Mouse (Mus musculus): ENCODE data around the gene Olfr1277. TPM values are rescaled to one million over a fixed set of nuclear protein-coding genes. Genes with fewer than 3 reads are reported as not detected.

Gene Olfr1277
- not detected for polyA plus RNA-seq (2015; fragmentation: Illumina TruSeq; extraction: RNeasy Lipid Tissue Mini Kit (QIAGEN cat#74804); ENCODE audit: insufficient read depth, low read depth, low replicate concordance)

DNA sequence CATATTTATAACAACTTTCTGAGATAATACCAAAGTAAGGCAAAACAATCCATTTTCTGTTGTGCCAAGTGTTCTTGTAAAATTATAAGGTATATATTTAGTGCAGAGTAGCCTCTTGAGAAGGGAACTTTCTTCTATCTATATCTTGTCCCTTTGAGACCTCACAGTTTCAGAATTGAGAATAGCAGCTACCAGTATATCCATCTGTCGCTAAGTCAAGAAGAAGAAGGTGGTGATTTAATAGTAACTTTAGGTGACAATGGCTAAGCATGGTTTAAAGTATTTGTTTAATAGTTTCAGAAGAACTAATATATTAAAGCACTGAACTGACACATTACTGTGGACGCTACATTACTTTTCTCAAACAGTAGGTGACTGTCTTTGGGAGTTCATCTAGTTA lies at the start of gene Olfr1277:
Gene Olfr1277, minus strand, starts transcription at position 101 of the 400 bp plus-strand sequence.

DNA sequence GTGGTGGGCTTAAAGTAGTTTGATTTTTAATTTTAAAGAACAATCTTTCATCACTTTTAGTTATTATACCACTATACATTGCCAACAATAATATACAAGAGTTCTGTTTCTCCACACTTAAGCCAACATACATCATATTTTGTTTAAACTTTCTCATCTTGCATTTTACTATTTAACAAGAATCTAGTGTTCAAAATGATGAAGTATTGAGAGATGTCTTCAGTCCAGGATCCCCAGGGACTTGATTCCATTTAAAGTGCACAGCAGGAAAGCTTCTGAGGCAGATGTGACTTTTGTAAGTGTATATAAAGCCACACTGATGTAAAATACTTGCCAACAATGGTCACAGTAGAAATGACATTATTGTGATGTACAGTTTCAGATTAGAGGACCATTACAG lies 39.8 kb upstream of the Olfr1277 start, which contains the start of gene Olfr1280:
Gene Olfr1280, plus strand, starts transcription at position 301 of the 400 bp plus-strand sequence.

DNA sequence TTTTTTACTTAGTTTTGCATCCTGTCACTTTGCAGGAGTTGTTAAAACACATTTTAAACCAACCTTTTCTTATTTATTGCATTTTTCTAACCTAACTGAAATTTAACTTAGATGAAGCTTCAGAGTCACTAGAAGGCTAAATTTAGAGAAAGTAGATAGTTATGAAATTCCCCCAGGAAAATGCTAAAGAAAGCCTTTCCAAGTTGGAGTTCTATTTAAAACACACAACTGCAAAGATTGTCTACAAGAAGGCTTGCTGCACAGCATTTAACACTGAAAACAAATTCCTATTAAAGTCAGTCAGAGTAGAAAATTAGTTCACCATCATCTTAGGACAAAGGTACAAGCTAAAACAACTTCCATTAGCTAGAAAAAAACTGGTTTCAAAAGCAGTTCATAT lies 26.5 kb upstream of the Olfr1277 start, which contains the start of gene Olfr1279:
Gene Olfr1279, plus strand, starts transcription at position 262 of the 400 bp plus-strand sequence.

DNA sequence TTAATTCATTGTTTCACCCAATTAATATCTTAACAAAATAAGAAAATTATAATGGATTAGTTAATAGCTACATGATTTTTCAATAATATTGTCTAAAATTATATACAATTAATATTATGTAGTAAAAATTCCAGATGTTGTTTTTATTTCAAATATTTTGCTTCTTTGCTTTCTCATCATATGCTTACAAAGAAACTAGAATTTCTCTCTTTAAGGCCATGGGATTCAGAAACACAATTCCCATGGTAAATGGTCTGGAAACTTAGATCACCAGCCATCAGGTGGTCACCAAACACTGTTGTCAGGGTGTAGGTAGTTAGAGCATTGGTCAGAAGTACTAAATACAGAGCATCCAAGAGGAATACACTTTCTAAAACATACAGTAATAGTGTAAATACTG lies 15.9 kb upstream of the Olfr1277 start, which contains the start of gene Olfr1278:
Gene Olfr1278, plus strand, starts transcription at position 301 of the 400 bp plus-strand sequence.

DNA sequence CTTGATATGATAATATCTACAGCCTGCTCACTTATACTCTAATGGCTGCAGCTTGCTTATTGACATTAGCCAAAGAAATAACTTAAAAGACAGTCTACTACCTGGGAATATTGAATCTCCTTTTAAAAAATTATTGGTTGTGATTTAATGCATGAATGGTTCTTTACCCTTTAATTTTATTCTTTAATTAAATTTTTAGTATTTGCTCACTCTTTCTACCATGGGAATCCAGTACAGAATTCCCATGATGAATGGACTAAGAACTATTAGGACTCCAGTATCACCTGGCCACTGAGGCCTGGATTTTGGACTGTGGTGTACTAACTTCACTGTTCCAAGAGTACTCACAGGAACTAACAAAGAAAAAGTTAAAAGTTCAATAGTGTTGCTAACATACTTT lies 19.7 kb downstream of the Olfr1277 start, which contains the start of gene Olfr1276:
Gene Olfr1276, plus strand, starts transcription at position 301 of the 400 bp plus-strand sequence.

DNA sequence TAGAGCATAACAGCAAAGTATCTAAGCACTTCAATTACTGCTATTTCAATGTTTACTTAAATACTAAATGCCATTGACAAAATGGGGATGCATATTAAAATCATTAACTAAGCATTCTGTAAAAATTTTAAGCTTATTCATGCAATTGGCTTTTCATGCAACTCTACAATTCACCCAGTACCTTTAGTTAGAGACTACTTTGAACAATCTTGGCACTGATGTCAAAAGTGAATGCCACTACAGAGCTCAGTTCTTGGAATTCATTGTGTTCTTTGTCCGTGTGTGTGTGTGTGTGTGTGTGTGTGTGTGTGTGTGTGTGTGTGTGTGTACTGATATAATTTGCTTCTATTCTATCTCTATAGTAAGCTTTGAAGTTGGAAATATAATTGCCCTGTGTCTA lies 38.7 kb downstream of the Olfr1277 start, which contains the start of gene Olfr1275:
Gene Olfr1275, minus strand, starts transcription at position 101 of the 400 bp plus-strand sequence.

DNA sequence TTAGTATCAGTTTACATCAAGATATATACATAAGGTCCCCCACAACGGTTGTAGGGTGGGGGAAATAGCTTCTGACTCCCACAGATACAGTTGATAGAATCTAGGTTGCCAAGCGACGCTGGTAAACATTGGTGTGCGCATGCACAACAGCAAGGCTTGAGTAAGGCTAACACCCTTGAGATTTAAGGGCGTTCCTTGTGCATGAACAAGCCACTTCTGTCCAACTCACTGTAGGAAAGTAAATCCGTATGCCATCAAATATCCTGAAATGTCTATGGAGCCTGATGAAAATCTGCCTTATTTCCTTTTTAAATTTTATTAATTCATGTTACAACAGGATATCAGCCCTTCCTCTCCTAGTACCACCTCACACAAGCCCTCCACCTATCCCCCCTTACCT lies 44.4 kb downstream of the Olfr1277 start, which contains the start of gene 4930430A15Rik:
Gene 4930430A15Rik, minus strand, starts transcription at position 101 of the 400 bp plus-strand sequence.

Other genes with a start within 250 kb of the Olfr1277 start
- not detected for gene Gm13941, start 168.1 kb downstream of the Olfr1277 start, polyA plus RNA-seq (2015; fragmentation: Illumina TruSeq; extraction: RNeasy Lipid Tissue Mini Kit (QIAGEN cat#74804); ENCODE audit: insufficient read depth, low read depth, low replicate concordance)
- gene Gm15130, start 121.2 kb downstream of the Olfr1277 start, polyA plus RNA-seq (2015; fragmentation: Illumina TruSeq; extraction: RNeasy Lipid Tissue Mini Kit (QIAGEN cat#74804); ENCODE audit: insufficient read depth, low read depth, low replicate concordance), result not detected
- not detected for gene 4930430A15Rik, start 44.5 kb downstream of the Olfr1277 start, polyA plus RNA-seq (2015; fragmentation: Illumina TruSeq; extraction: RNeasy Lipid Tissue Mini Kit (QIAGEN cat#74804); ENCODE audit: insufficient read depth, low read depth, low replicate concordance)
- gene Olfr1275, start 38.8 kb downstream of the Olfr1277 start, polyA plus RNA-seq (2015; fragmentation: Illumina TruSeq; extraction: RNeasy Lipid Tissue Mini Kit (QIAGEN cat#74804); ENCODE audit: insufficient read depth, low read depth, low replicate concordance), result not detected
- gene Olfr1276, start 19.6 kb downstream of the Olfr1277 start, polyA plus RNA-seq (2015; fragmentation: Illumina TruSeq; extraction: RNeasy Lipid Tissue Mini Kit (QIAGEN cat#74804); ENCODE audit: insufficient read depth, low read depth, low replicate concordance), result not detected
- gene Olfr1278, start 16.0 kb upstream of the Olfr1277 start, polyA plus RNA-seq (2015; fragmentation: Illumina TruSeq; extraction: RNeasy Lipid Tissue Mini Kit (QIAGEN cat#74804); ENCODE audit: insufficient read depth, low read depth, low replicate concordance), result not detected
- not detected for gene Olfr1279, start 26.5 kb upstream of the Olfr1277 start, polyA plus RNA-seq (2015; fragmentation: Illumina TruSeq; extraction: RNeasy Lipid Tissue Mini Kit (QIAGEN cat#74804); ENCODE audit: insufficient read depth, low read depth, low replicate concordance)
- gene Olfr1280, start 39.9 kb upstream of the Olfr1277 start, polyA plus RNA-seq (2015; fragmentation: Illumina TruSeq; extraction: RNeasy Lipid Tissue Mini Kit (QIAGEN cat#74804); ENCODE audit: insufficient read depth, low read depth, low replicate concordance), result not detected
- gene Olfr1281, start 52.4 kb upstream of the Olfr1277 start, polyA plus RNA-seq (2015; fragmentation: Illumina TruSeq; extraction: RNeasy Lipid Tissue Mini Kit (QIAGEN cat#74804); ENCODE audit: insufficient read depth, low read depth, low replicate concordance), result not detected
- not detected for gene Olfr1282, start 62.0 kb upstream of the Olfr1277 start, polyA plus RNA-seq (2015; fragmentation: Illumina TruSeq; extraction: RNeasy Lipid Tissue Mini Kit (QIAGEN cat#74804); ENCODE audit: insufficient read depth, low read depth, low replicate concordance)
- gene Olfr1283, start 92.7 kb upstream of the Olfr1277 start, polyA plus RNA-seq (2015; fragmentation: Illumina TruSeq; extraction: RNeasy Lipid Tissue Mini Kit (QIAGEN cat#74804); ENCODE audit: insufficient read depth, low read depth, low replicate concordance), result not detected
- gene Olfr1284, start 101.4 kb upstream of the Olfr1277 start, polyA plus RNA-seq (2015; fragmentation: Illumina TruSeq; extraction: RNeasy Lipid Tissue Mini Kit (QIAGEN cat#74804); ENCODE audit: insufficient read depth, low read depth, low replicate concordance), result not detected
- not detected for gene Olfr1286, start 149.0 kb upstream of the Olfr1277 start, polyA plus RNA-seq (2015; fragmentation: Illumina TruSeq; extraction: RNeasy Lipid Tissue Mini Kit (QIAGEN cat#74804); ENCODE audit: insufficient read depth, low read depth, low replicate concordance)
- gene Olfr1287, start 175.0 kb upstream of the Olfr1277 start, polyA plus RNA-seq (2015; fragmentation: Illumina TruSeq; extraction: RNeasy Lipid Tissue Mini Kit (QIAGEN cat#74804); ENCODE audit: insufficient read depth, low read depth, low replicate concordance), result not detected
- not detected for gene Olfr1288, start 200.0 kb upstream of the Olfr1277 start, polyA plus RNA-seq (2015; fragmentation: Illumina TruSeq; extraction: RNeasy Lipid Tissue Mini Kit (QIAGEN cat#74804); ENCODE audit: insufficient read depth, low read depth, low replicate concordance)
- not detected for gene Olfr1289, start 206.7 kb upstream of the Olfr1277 start, polyA plus RNA-seq (2015; fragmentation: Illumina TruSeq; extraction: RNeasy Lipid Tissue Mini Kit (QIAGEN cat#74804); ENCODE audit: insufficient read depth, low read depth, low replicate concordance)
- not detected for gene Olfr1290, start 219.7 kb upstream of the Olfr1277 start, polyA plus RNA-seq (2015; fragmentation: Illumina TruSeq; extraction: RNeasy Lipid Tissue Mini Kit (QIAGEN cat#74804); ENCODE audit: insufficient read depth, low read depth, low replicate concordance)
- not detected for gene Olfr1291-ps1, start 223.1 kb upstream of the Olfr1277 start, polyA plus RNA-seq (2015; fragmentation: Illumina TruSeq; extraction: RNeasy Lipid Tissue Mini Kit (QIAGEN cat#74804); ENCODE audit: insufficient read depth, low read depth, low replicate concordance)